Mouse (Mus musculus) layer of hippocampus, adult 2 months (tissue): ENCODE data around the gene Il21r. TPM values are rescaled to one million over a fixed set of nuclear protein-coding genes. Genes with fewer than 3 reads are reported as not detected.

Experiments used
- DNase-seq, 2 experiments: peaks; one replicate each; pipeline ENCODE4 v3.0.0; 2022; ENCODE audit warnings: low spot score in 2 of 2
- H3K27ac ChIP-seq: fragments of 200-600 bp; 2 replicates; pipeline ENCODE4 v1.8.1; 2022
- H3K4me3 ChIP-seq: fragments of 200-600 bp; 2 replicates; pipeline ENCODE4 v1.8.1; 2022; ENCODE audit warnings: mild to moderate bottlenecking
- CTCF ChIP-seq: fragments of 200-600 bp; conservative IDR thresholded peaks from 2 replicates; pipeline ENCODE4 v1.8.1; 2022; ENCODE audit warnings: antibody characterized with exemption, mild to moderate bottlenecking, moderate library complexity
- total RNA-seq, 2 experiments: library from RNA; stranded (reverse); gene quantifications; 2 replicates each; pipeline ENCODE4 v1.2.3; 2021

Il21r gene
- total RNA-seq, 2 experiments from 2014 or later: 0.98 to 1.00 TPM

GRCm38 (mm10) chr7:125599373-125599973 is 3.8 kb upstream of the Il21r start:
- H3K4me3 ChIP-seq: no peak overlapping the region
- no peak overlapping the region for H3K27ac ChIP-seq
- DNase-seq: no peak
- TF ChIP-seq CTCF: no peak

DNA sequence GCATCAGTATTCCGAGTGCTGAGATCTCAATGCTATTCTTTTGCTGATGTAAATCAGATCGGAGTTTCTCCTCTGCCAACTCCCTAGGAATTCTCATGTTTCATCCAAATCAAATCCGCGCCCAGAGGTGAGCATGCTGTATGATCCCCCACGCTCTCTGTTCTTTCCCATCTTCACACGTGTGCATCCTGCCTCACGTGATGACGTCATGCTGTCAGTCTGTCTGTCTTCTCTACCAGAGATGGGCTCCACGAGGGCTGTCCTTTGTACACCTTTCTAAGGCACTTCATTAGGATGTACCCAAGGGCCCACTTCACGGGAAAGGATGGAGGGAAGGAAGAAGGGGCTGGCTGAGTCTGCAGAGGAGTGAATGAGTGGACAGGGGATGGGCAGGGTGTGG is 3.1 kb upstream of the Il21r start:
- Histone ChIP-seq H3K4me3 (no peak overlapping the region), H3K27ac (no peak overlapping the region)
- no peak for TF ChIP-seq CTCF
- no peak for DNase-seq

DNA sequence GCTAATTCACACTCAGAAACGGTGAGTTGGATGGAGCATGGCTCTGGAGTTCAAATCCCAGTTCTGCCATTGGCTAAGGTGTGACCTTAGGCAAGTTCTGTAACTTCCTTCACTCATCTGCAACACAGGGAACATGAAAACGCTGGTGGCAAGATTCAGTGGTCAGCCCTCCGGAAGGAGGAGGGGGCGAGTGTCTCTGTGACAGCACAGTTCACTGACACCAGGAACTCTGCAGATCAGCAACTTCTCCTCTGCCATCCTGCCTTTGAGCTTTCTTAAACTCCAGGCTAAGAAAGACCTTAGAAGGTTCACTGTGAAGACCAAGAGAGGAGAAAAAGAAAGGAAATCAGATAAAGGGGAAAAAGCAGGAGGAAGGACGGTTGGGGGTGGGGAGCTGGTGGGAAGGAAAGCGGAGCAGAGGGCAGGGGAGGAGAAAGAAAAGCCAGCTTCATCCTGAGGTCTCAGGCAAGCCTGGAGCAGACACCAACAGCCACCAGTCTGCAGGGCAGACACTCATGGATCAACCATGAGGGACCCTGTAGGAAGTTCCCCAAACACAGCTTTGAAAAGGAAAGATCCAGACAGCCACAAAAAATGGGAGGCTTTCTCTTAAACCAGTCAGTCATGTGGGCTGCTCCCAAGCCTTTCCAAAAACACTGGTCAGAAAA is 2.5 kb upstream of the Il21r start:
- no peak for TF ChIP-seq CTCF
- Histone ChIP-seq H3K27ac (no peak overlapping the region), H3K4me3 (no peak overlapping the region)
- DNase-seq: no peak

DNA sequence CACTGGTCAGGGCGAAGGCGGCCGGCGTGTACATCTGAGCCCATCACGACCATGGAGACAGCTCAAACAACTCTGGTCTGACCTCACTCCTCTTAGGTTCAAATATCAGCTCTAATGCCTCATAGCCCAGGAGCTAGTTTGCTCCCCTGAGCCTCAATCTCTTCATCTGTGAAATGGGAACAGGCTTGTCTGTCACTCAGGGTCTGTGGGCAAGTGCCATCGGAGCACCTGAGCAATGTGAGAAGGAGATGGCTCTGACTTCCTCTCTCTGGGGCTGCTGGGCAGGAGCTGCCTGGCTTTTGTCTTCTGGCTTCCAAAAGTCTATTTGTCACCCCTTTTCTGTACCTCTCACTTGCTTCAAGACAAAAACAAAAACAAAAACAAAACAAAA is 2.0 kb upstream of the Il21r start:
- H3K4me3 ChIP-seq: no peak overlapping the region
- no peak for DNase-seq
- TF ChIP-seq CTCF: no peak
- H3K27ac ChIP-seq: no peak overlapping the region

- no peak for DNase-seq
- no peak for TF ChIP-seq CTCF
- Histone ChIP-seq H3K27ac (no peak overlapping the region), H3K4me3 (no peak overlapping the region)
Observed at GRCm38 (mm10) chr7:125601821-125602448, 1.3 kb upstream of the Il21r start.

GRCm38 (mm10) chr7:125604362-125605319 is 1.4 kb downstream of the Il21r start:
- Histone ChIP-seq H3K4me3 (no peak overlapping the region; the same call in 1 of the 2 replicates), H3K27ac (no peak overlapping the region)
- no peak for DNase-seq
- TF ChIP-seq CTCF: no peak

DNA sequence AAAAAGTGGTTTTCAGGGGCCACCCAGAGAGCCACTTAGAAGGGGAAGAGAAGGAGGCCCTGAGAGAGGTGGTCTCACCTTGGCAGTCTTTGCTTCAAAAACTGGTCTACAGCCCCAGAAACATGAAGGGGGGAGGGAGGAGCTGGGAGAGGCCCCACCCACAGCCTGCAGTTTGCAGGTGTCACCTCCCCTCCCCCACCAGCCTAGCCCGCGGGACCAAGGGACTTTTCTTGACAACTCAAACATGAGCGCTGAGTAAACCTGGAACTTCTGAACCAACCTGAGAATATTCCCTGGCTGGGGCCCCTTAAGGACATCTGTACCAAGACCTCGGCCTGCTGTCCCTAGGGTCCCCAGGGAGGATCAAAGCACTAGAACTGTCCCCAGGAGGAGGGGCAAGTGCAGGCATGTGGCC is 2.5 kb downstream of the Il21r start:
- TF ChIP-seq CTCF: no peak
- DNase-seq: no peak
- Histone ChIP-seq H3K4me3 (no peak overlapping the region), H3K27ac (no peak overlapping the region)

- H3K4me3 ChIP-seq: no peak overlapping the region
Observed at GRCm38 (mm10) chr7:125606265-125607164, 3.3 kb downstream of the Il21r start.

GRCm38 (mm10) chr7:125607384-125608182 is 4.4 kb downstream of the Il21r start:
- no peak for TF ChIP-seq CTCF
- H3K4me3 ChIP-seq: no peak overlapping the region
- DNase-seq: no peak
- no peak overlapping the region for H3K27ac ChIP-seq

More at GRCm38 (mm10) chr7:125606265-125607164, 3.3 kb downstream of the Il21r start:
- TF ChIP-seq CTCF: no peak
- no peak for DNase-seq
- no peak overlapping the region for H3K27ac ChIP-seq

- Histone ChIP-seq H3K4me3 (no peak overlapping the region), H3K27ac (no peak overlapping the region)
- TF ChIP-seq CTCF: no peak
- no peak for DNase-seq
Observed at GRCm38 (mm10) chr7:125608183-125608688, 5.0 kb downstream of the Il21r start.

DNA sequence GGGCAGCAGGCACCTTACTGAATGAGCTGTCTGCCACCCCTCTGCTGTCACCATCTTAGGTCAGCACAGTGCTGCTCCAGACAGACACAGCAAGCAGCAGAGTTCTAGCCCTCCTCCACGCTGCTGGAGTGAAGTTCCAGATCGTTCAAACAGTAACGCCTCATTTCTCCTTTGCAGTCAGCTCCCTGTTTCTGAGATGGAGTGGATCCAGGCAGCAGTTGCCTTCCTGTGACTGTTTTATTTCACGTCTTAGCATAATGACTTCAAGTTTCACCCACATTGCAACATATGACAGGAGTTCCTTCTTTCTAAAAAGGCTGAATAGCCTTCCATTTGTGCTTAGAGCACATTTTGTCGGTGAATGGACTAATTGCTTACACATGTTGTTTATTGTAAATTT is 10.3 kb downstream of the Il21r start:
- Histone ChIP-seq H3K27ac (no peak overlapping the region), H3K4me3 (no peak overlapping the region)
- DNase-seq: no peak
- TF ChIP-seq CTCF: no peak
